Mouse (Mus musculus): Measurements from ENCODE around the gene Gpx5. TPM values are rescaled to one million over a fixed set of nuclear protein-coding genes. Genes with fewer than 3 reads are reported as not detected.

Gene Gpx5
- polyA plus RNA-seq, 1 experiment from 2014 or later, result not detected

DNA sequence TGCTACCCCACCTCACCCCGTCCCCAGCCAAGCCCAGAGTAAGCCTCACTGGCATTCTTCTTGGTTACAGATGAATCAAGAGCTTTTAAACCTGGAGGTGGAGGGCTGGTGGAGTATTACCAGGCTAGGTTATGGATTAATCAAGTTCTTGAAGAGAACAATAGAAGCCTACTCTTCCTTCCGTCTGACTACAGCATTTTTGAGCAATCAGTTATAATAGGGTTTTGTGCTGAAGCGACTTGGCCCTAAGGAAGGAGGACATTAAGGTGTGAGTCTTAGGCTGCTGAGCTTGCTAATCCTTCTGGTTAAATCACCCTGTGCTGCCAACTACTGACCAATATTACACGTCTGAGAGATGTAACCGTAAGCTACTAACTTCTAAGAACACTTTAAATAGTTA lies 32.2 kb downstream of the Gpx5 start:
- Histone ChIP-seq H3K4me1 (ENCODE audit: control insufficient read depth, insufficient read depth, low read length) (0 out of 2 replicates have a peak, but pooled peaks cover 4% of the 10 kb centered on the region), H3K9me3 (ENCODE audit: control insufficient read depth, low read length) (no peaks in the 10 kb centered on the region), H3K4me3 (replicated peaks; ENCODE audit: low read depth, low read length) (peak overlapping the region; percentile 41), H3K27ac (replicated peaks; ENCODE audit: low read depth, low read length) (no peak overlapping the region), H3K9ac (replicated peaks; ENCODE audit: low read length) (no peak overlapping the region; the same call in 1 of the 2 replicates), H3K36me3 (ENCODE audit: control insufficient read depth, insufficient read depth, low read length) (no peaks in the 10 kb centered on the region), H3K27me3 (ENCODE audit: control insufficient read depth, insufficient read depth, low read length) (0 out of 2 replicates have a peak, but pooled peaks cover 4% of the 10 kb centered on the region), H3K4me2 (ENCODE audit: low read length) (peak overlapping the region; percentile 54)
- WGBS, result 17% methylated on average over 5 of the region's 5 CpGs
- ATAC-seq (ENCODE audit: low FRiP score, low TSS enrichment) (no peak), DNase-seq (no peak)

GRCm38 (mm10) chr13:21259677-21260113 lies 32.8 kb downstream of the Gpx5 start:
- Histone ChIP-seq H3K4me1 (ENCODE audit: control insufficient read depth, insufficient read depth, low read length) (0 out of 2 replicates have a peak, but pooled peaks cover 4% of the 10 kb centered on the region), H3K27me3 (ENCODE audit: control insufficient read depth, insufficient read depth, low read length) (0 out of 2 replicates have a peak, but pooled peaks cover 6% of the 10 kb centered on the region), H3K9ac (replicated peaks; ENCODE audit: low read length) (peak overlapping the region; percentile 17; the same call in 1 of the 2 replicates), H3K36me3 (ENCODE audit: control insufficient read depth, insufficient read depth, low read length) (no peaks in the 10 kb centered on the region), H3K4me2 (ENCODE audit: low read length) (peak overlapping the region; percentile 54), H3K4me3 (replicated peaks; ENCODE audit: low read depth, low read length) (peak overlapping the region; percentile 41), H3K27ac (replicated peaks; ENCODE audit: low read depth, low read length) (no peak overlapping the region), H3K9me3 (ENCODE audit: control insufficient read depth, low read length) (no peaks in the 10 kb centered on the region)
- WGBS, result 1% methylated on average over 18 of the region's 18 CpGs
- peak; percentile 87 for DNase-seq
- peak; percentile 87 for ATAC-seq (ENCODE audit: low FRiP score, low TSS enrichment)

DNA sequence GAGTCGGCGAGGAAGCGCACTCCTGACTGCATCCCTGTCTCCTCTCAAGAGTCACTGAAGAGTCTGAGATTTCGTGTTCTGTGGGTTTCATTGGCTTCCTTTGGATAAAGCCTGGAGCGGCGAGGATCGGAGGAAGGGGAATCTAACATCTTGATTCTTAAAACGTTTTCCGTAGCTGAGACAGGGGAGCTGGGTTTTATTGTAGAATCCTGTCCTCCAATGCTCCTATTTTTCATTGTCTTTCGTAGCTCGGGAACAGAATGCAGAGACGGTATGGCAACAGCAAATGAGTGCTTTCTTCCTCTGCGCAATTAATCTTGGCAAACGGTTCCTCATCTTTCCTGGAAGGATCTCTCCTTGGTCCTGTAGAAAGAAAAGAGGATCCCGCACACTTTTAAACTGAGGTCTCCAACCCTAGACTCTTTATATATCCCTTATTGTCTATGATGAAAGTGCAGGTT lies 33.3 kb downstream of the Gpx5 start:
- no peak overlapping the region for H3K27ac ChIP-seq (replicated peaks; ENCODE audit: low read depth, low read length)
- under 1% methylated on average over 15 of the region's 15 CpGs for WGBS
- ATAC-seq (ENCODE audit: low FRiP score, low TSS enrichment), result peak; percentile 25; the same call in 1 of the 2 replicates

GRCm38 (mm10) chr13:21258524-21258923 lies 34.0 kb downstream of the Gpx5 start:
- ATAC-seq (ENCODE audit: low FRiP score, low TSS enrichment), result no peak
- Histone ChIP-seq H3K27me3 (ENCODE audit: control insufficient read depth, insufficient read depth, low read length) (0 out of 2 replicates have a peak, but pooled peaks cover 5% of the 10 kb centered on the region), H3K36me3 (ENCODE audit: control insufficient read depth, insufficient read depth, low read length) (no peaks in the 10 kb centered on the region), H3K9ac (replicated peaks; ENCODE audit: low read length) (no peak overlapping the region), H3K9me3 (ENCODE audit: control insufficient read depth, low read length) (no peaks in the 10 kb centered on the region), H3K4me3 (replicated peaks; ENCODE audit: low read depth, low read length) (peak overlapping the region; percentile 41), H3K4me1 (ENCODE audit: control insufficient read depth, insufficient read depth, low read length) (no peaks in the 10 kb centered on the region), H3K4me2 (ENCODE audit: low read length) (peak overlapping the region; percentile 54), H3K27ac (replicated peaks; ENCODE audit: low read depth, low read length) (no peak overlapping the region)
- 18% methylated on average over 6 of the region's 6 CpGs for WGBS
- no peak for DNase-seq

More for the DNA sequence above, 33.3 kb downstream of the Gpx5 start:
- 0 out of 2 replicates have a peak, but pooled peaks cover 4% of the 10 kb centered on the region for H3K4me1 ChIP-seq (ENCODE audit: control insufficient read depth, insufficient read depth, low read length)
- H3K4me2 ChIP-seq (ENCODE audit: low read length), result peak overlapping the region; percentile 54
- no peaks in the 10 kb centered on the region for H3K9me3 ChIP-seq (ENCODE audit: control insufficient read depth, low read length)
- H3K27me3 ChIP-seq (ENCODE audit: control insufficient read depth, insufficient read depth, low read length), result 0 out of 2 replicates have a peak, but pooled peaks cover 7% of the 10 kb centered on the region
- H3K36me3 ChIP-seq (ENCODE audit: control insufficient read depth, insufficient read depth, low read length), result no peaks in the 10 kb centered on the region
- DNase-seq, result peak; percentile 70
- peak overlapping the region; percentile 41 for H3K4me3 ChIP-seq (replicated peaks; ENCODE audit: low read depth, low read length)
- peak overlapping the region; percentile 38 for H3K9ac ChIP-seq (replicated peaks; ENCODE audit: low read length)

DNA sequence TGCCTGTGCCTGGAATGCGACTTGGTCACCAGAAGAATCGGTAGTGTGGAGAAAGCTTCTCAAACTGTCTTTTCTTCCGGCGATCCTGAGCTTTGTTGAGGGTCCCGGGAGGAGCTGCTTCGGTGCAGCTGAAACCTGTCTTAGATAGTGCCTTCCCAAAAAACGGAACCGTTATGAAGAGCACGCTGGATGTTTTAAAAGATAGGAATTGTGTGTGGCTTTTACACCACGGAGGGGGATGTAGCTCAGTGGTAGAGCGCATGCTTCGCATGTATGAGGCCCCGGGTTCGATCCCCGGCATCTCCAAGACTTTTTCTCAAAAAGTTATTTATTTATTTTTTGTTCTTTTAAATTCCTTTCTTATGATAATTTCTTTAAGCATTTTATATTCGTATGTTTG lies 38.5 kb downstream of the Gpx5 start:
- 2% methylated on average over 16 of the region's 16 CpGs for WGBS
- ATAC-seq (ENCODE audit: low FRiP score, low TSS enrichment), result peak; percentile 87; the same call in 1 of the 2 replicates
- Histone ChIP-seq H3K9me3 (ENCODE audit: control insufficient read depth, low read length) (no peaks in the 10 kb centered on the region), H3K27ac (replicated peaks; ENCODE audit: low read depth, low read length) (no peak overlapping the region), H3K4me3 (replicated peaks; ENCODE audit: low read depth, low read length) (peak overlapping the region; percentile 37), H3K9ac (replicated peaks; ENCODE audit: low read length) (peak overlapping the region; percentile 48), H3K4me2 (ENCODE audit: low read length) (peak overlapping the region; percentile 63), H3K36me3 (ENCODE audit: control insufficient read depth, insufficient read depth, low read length) (no peaks in the 10 kb centered on the region), H3K27me3 (ENCODE audit: control insufficient read depth, insufficient read depth, low read length) (0 out of 2 replicates have a peak, but pooled peaks cover 5% of the 10 kb centered on the region), H3K4me1 (ENCODE audit: control insufficient read depth, insufficient read depth, low read length) (0 out of 2 replicates have a peak, but pooled peaks cover 5% of the 10 kb centered on the region)
- DNase-seq, result peak; percentile 85

DNA sequence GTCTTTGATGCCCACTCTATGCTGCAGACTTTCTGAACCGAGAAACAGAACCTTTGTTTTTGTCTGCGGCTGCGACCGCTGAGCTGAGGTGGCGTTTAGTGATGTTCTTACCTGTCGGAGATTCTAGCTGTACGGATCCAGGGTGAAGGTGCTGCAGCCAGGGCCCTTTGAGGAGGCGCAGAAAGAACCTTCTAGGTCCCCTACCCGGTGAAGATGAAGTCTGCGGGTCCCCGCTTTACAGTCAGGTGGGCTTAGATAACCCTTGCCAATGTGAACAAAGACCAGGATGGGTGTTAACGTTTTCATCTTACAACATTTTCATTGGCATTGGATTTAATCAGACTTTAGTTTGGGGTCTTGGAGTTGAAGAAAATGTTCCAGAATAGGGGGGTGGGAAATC lies 39.0 kb downstream of the Gpx5 start:
- ATAC-seq (ENCODE audit: low FRiP score, low TSS enrichment), result peak; percentile 71; the same call in 1 of the 2 replicates
- peak overlapping the region; percentile 48 for H3K9ac ChIP-seq (replicated peaks; ENCODE audit: low read length)
- 0 out of 2 replicates have a peak, but pooled peaks cover 5% of the 10 kb centered on the region for H3K4me1 ChIP-seq (ENCODE audit: control insufficient read depth, insufficient read depth, low read length)
- peak overlapping the region; percentile 63 for H3K4me2 ChIP-seq (ENCODE audit: low read length)
- WGBS, result 3% methylated on average over 12 of the region's 12 CpGs
- peak overlapping the region; percentile 37 for H3K4me3 ChIP-seq (replicated peaks; ENCODE audit: low read depth, low read length)
- DNase-seq, result no peak
- H3K27me3 ChIP-seq (ENCODE audit: control insufficient read depth, insufficient read depth, low read length), result 0 out of 2 replicates have a peak, but pooled peaks cover 5% of the 10 kb centered on the region
- no peaks in the 10 kb centered on the region for H3K9me3 ChIP-seq (ENCODE audit: control insufficient read depth, low read length)
- H3K27ac ChIP-seq (replicated peaks; ENCODE audit: low read depth, low read length), result no peak overlapping the region
- no peaks in the 10 kb centered on the region for H3K36me3 ChIP-seq (ENCODE audit: control insufficient read depth, insufficient read depth, low read length)

DNA sequence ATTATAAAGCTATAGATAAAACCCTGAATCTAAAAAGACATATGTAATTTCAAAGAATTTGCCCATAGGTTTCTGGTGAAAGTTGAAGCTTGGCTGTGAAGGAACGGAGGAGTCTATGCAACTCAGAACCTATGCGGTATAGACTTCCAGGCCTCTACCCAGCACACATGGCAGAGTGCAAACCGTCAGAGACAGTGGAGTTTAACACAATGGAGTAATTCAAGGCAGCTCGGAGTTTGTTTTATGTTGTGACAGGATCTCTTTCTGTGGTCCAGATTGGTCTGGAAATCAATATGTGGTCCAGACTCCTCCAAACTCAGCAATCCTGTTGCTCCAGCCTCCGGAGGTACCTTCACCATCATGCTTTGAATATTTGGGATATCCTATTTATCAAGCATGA lies 39.5 kb downstream of the Gpx5 start:
- DNase-seq (no peak), ATAC-seq (ENCODE audit: low FRiP score, low TSS enrichment) (no peak)
- 0 out of 2 replicates have a peak, but pooled peaks cover 5% of the 10 kb centered on the region for H3K4me1 ChIP-seq (ENCODE audit: control insufficient read depth, insufficient read depth, low read length)
- H3K36me3 ChIP-seq (ENCODE audit: control insufficient read depth, insufficient read depth, low read length), result no peaks in the 10 kb centered on the region
- H3K9ac ChIP-seq (replicated peaks; ENCODE audit: low read length), result peak overlapping the region; percentile 48; the same call in 1 of the 2 replicates
- 24% methylated on average over 5 of the region's 5 CpGs for whole genome bisulfite sequencing
- peak overlapping the region; percentile 63 for H3K4me2 ChIP-seq (ENCODE audit: low read length)
- H3K9me3 ChIP-seq (ENCODE audit: control insufficient read depth, low read length), result no peaks in the 10 kb centered on the region
- 0 out of 2 replicates have a peak, but pooled peaks cover 5% of the 10 kb centered on the region for H3K27me3 ChIP-seq (ENCODE audit: control insufficient read depth, insufficient read depth, low read length)
- peak overlapping the region; percentile 37 for H3K4me3 ChIP-seq (replicated peaks; ENCODE audit: low read depth, low read length)
- no peak overlapping the region for H3K27ac ChIP-seq (replicated peaks; ENCODE audit: low read depth, low read length)

DNA sequence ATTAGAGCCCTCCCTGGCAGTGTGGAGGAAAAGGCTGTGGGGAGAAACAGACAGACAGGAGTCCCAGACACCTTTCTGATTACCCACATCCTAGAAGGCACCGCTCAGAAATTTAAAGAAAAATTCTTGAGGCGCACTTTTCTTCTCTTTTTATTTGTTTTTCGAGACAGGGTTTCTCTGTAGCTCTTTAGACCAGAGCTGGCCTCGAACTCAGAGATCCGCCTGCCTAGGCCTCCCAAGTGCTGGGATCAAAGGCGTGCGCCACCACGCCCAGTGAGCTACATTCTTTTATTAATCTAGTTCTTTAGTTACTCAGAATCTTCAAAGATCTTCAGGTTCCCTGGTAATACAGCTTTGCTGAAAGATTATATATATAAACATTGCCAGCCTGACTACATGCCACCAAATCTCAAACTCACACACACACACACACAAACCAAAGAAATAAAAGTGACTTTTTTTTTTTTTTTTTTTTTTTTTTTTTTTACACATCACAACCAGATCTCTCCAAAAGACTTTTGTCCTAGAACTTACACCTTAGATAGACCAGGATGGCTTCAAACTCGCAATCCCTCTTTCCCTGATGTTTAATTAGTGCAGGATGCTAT lies 42.4 kb downstream of the Gpx5 start:
- Histone ChIP-seq H3K9ac (replicated peaks; ENCODE audit: low read length) (no peak overlapping the region), H3K4me3 (replicated peaks; ENCODE audit: low read depth, low read length) (no peak overlapping the region), H3K27me3 (ENCODE audit: control insufficient read depth, insufficient read depth, low read length) (0 out of 2 replicates have a peak, but pooled peaks cover 5% of the 10 kb centered on the region), H3K9me3 (ENCODE audit: control insufficient read depth, low read length) (no peaks in the 10 kb centered on the region), H3K4me1 (ENCODE audit: control insufficient read depth, insufficient read depth, low read length) (0 out of 2 replicates have a peak, but pooled peaks cover 5% of the 10 kb centered on the region), H3K27ac (replicated peaks; ENCODE audit: low read depth, low read length) (no peak overlapping the region), H3K36me3 (ENCODE audit: control insufficient read depth, insufficient read depth, low read length) (no peaks in the 10 kb centered on the region), H3K4me2 (ENCODE audit: low read length) (no peak overlapping the region)
- WGBS, result 36% methylated on average over 9 of the region's 9 CpGs
- DNase-seq, result no peak
- no peak for ATAC-seq (ENCODE audit: low FRiP score, low TSS enrichment)
